Mouse (Mus musculus) erythroblast, adult 5-6 weeks (primary cell): ENCODE data around the gene Crybg1. TPM values are rescaled to one million over a fixed set of nuclear protein-coding genes. Genes with fewer than 3 reads are reported as not detected.

Experiments used
- ATAC-seq: replicated peaks from 2 replicates; pipeline ENCODE4 v1.8.0; 2016; ENCODE audit warnings: moderate number of reproducible peaks, mild to moderate bottlenecking, moderate TSS enrichment, inconsistent platforms; ENCODE audit not compliant: poor library complexity, low FRiP score, severe bottlenecking
- total RNA-seq, 2 experiments: library from RNA; stranded (forward) in 1 of 2; stranded (reverse) in 1 of 2; fragments of 150-400 nt in 1 of 2; fragments of 200-764, 138-1000 nt in 1 of 2; gene quantifications; 2 replicates each; pipeline versions ENCODE4 v1.2.3 to v1.2.4; 2015 to 2017; ENCODE audit warnings: low replicate concordance in 2 of 2

The Crybg1 gene
- total RNA-seq, 2 experiments from 2014 or later: 0.58 to 1.5 TPM

GRCm38 (mm10) chr10:43910032-43910872, 238.4 kb downstream of the Crybg1 start:
- ATAC-seq: no peak

- no peak for ATAC-seq
Observed at GRCm38 (mm10) chr10:43904569-43904968, 244.1 kb downstream of the Crybg1 start.

- peak; percentile 97 for ATAC-seq
Observed at GRCm38 (mm10) chr10:43901578-43902194, 247.0 kb downstream of the Crybg1 start, which contains the start of the genes Qrsl1 and Rtn4ip1. Gene Qrsl1, minus strand, starts transcription at chr10:43901745. Gene Rtn4ip1, plus strand, starts transcription at chr10:43901807.

- peak; percentile 51 for ATAC-seq
Observed at GRCm38 (mm10) chr10:43900883-43901570, 247.6 kb downstream of the Crybg1 start.

Other genes with a start within 250 kb of the Crybg1 start
- 3.7 and 6.3 TPM in 2 replicates for gene Qrsl1, start 247.1 kb downstream of the Crybg1 start, total RNA-seq (2015; ENCODE audit: low replicate concordance)
- 2.8 and 6.4 TPM in 2 replicates for gene Qrsl1, start 247.1 kb downstream of the Crybg1 start, total RNA-seq (2017; ENCODE audit: low replicate concordance)
- 3.7 and 5.4 TPM in 2 replicates for gene Rtn4ip1, start 247.0 kb downstream of the Crybg1 start, total RNA-seq (2015; ENCODE audit: low replicate concordance)
- gene Rtn4ip1, start 247.0 kb downstream of the Crybg1 start, total RNA-seq (2017; ENCODE audit: low replicate concordance): 2.8 and 3.3 TPM in 2 replicates
- gene Atg5, start 119.5 kb upstream of the Crybg1 start, total RNA-seq (2015; ENCODE audit: low replicate concordance): 13.8 and 33.8 TPM in 2 replicates
- 7.4 and 13.5 TPM in 2 replicates for gene Atg5, start 119.5 kb upstream of the Crybg1 start, total RNA-seq (2017; ENCODE audit: low replicate concordance)